ENCODE assay signal across 19 mouse cellular contexts in the genomic region with DNA sequence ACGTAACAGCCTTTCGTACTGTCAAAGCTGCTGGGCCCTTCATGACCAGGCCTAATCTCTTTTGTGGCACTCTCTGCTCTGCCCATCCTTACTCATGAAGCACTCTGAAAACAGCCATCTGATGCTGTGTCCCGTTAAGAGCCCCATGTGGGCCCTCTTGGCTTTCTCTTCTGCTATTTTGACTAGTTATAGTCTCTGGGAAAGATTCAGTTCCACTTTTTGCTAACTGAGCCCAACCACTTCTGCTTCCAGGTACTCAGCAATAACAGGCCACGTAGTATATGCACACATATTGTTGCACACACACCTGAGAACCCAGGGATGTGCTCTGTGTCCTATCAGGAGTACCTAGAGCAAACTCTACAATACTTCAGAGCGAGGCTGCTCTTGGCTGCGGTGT. TPM values are rescaled to one million over a fixed set of nuclear protein-coding genes. Genes with fewer than 3 reads are reported as not detected.
DNase-seq lines count a peak whose midpoint lies in the region; ATAC-seq and TF ChIP-seq lines count a peak whose summit lies in the region.
"Had no signal": no experiment of that assay in that cellular context is flagged by ENCODE, and none has a peak within 500 bp of the region (broad histone marks: within the 10 kb centered on the region; RNA-seq: fewer than 3 reads in every experiment).

No protein-coding gene starts in this region.

- peak overlapping the region; percentile 39; the same call in 1 of the 2 replicates for H3K27ac ChIP-seq in liver, embryonic 16.5 days (ENCODE audit: low read length)
- no peak overlapping the region for H3K27ac ChIP-seq in MEL (ENCODE audit: control insufficient read depth, low read depth, low read length)
- peak overlapping the region; percentile 78 for H3K27ac ChIP-seq in spleen, adult 2 months (ENCODE audit: insufficient read depth, low read length)
- no peak overlapping the region for H3K27ac ChIP-seq in hindbrain, embryonic 14.5 days
- H3K27ac ChIP-seq: embryonic facial prominence, embryonic 13.5 days; heart, embryonic 10.5 days; hindbrain, embryonic 13.5 days; kidney, postnatal 0 days; layer of hippocampus, adult 2 months; left cerebral cortex, adult 2 months; limb, embryonic 12.5 days had no signal

- no peak for TF ChIP-seq EP300 in MEL (IDR thresholded peaks at IDR 0.05; ENCODE audit: low read depth in 1 of 2, low read length in 2 of 2)

- no peak overlapping the region for H3K9ac ChIP-seq in liver, embryonic 16.5 days (ENCODE audit: low read depth, low read length)
- no peak overlapping the region for H3K9ac ChIP-seq in MEL (ENCODE audit: control insufficient read depth, low read depth, low read length, poor library complexity, severe bottlenecking)
- H3K9ac ChIP-seq in hindbrain, embryonic 14.5 days: no peak overlapping the region
- H3K9ac ChIP-seq: hindbrain, embryonic 13.5 days; limb, embryonic 12.5 days had no signal

- no peaks in the 10 kb centered on the region for H3K9me3 ChIP-seq in liver, embryonic 16.5 days (replicated peaks; ENCODE audit: control insufficient read depth, low read length)
- H3K9me3 ChIP-seq in MEL (replicated peaks; ENCODE audit: insufficient read depth, low read length): no peaks in the 10 kb centered on the region
- H3K9me3 ChIP-seq in hindbrain, embryonic 14.5 days (ENCODE audit: control insufficient read depth, low read length): no peaks in the 10 kb centered on the region
- H3K9me3 ChIP-seq: embryonic facial prominence, embryonic 13.5 days; heart, embryonic 10.5 days; hindbrain, embryonic 13.5 days; limb, embryonic 12.5 days had no signal

- TF ChIP-seq CTCF in MEL (IDR thresholded peaks at IDR 0.05 in 2 of 3, conservative IDR thresholded peaks at IDR 0.05 in 1 of 3; ENCODE audit: control insufficient read depth in 1 of 3, insufficient read depth in 1 of 3, low read depth in 2 of 3, low read length in 3 of 3, poor library complexity in 1 of 3, severe bottlenecking in 1 of 3): no peak
- TF ChIP-seq CTCF in spleen, adult 2 months (IDR thresholded peaks at IDR 0.05; ENCODE audit: extremely low read depth, insufficient read depth, insufficient read length, insufficient replicate concordance): no peak

- no peak overlapping the region for H3K4me2 ChIP-seq in liver, embryonic 16.5 days (ENCODE audit: low read depth, low read length)
- H3K4me2 ChIP-seq in hindbrain, embryonic 14.5 days (replicated peaks): no peak overlapping the region
- H3K4me2 ChIP-seq: embryonic facial prominence, embryonic 13.5 days; hindbrain, embryonic 13.5 days; limb, embryonic 12.5 days; midbrain, embryonic 11.5 days had no signal

- H3K36me3 ChIP-seq in liver, embryonic 16.5 days (ENCODE audit: control insufficient read depth, insufficient read depth): peaks cover 3% of the 10 kb centered on the region; the same call in 1 of the 2 replicates
- peaks cover 0 to 4% of the 10 kb centered on the region in 2 experiments; a peak in 3 of 4 replicates for H3K36me3 ChIP-seq in MEL (ENCODE audit: control insufficient read depth in 1 of 2, insufficient read depth in 2 of 2, low read length in 2 of 2)
- peaks cover 16% of the 10 kb centered on the region for H3K36me3 ChIP-seq in spleen, adult 2 months (ENCODE audit: control insufficient read depth, insufficient read depth, low read length)
- peaks cover 69% of the 10 kb centered on the region for H3K36me3 ChIP-seq in hindbrain, embryonic 14.5 days (replicated peaks; ENCODE audit: control insufficient read depth, insufficient read depth)

- no peak for TF ChIP-seq RAD21 in MEL (IDR thresholded peaks at IDR 0.05; ENCODE audit: low read depth, low read length)

- ATAC-seq in liver, embryonic 16.5 days (ENCODE audit: low read depth): no peak
- peak; percentile 62 to 68 for ATAC-seq in hematopoietic stem cell, adult 5-6 weeks (replicated peaks in 1 of 2; ENCODE audit: insufficient read depth in 1 of 2, low FRiP score in 2 of 2, low TSS enrichment in 1 of 2, low read depth in 1 of 2, poor library complexity in 2 of 2, severe bottlenecking in 2 of 2)
- no peak for ATAC-seq in hindbrain, embryonic 14.5 days (ENCODE audit: low FRiP score)

- TF ChIP-seq POLR2A in MEL (IDR thresholded peaks at IDR 0.05; ENCODE audit: control insufficient read depth in 1 of 2, insufficient read depth in 1 of 2, low read depth in 1 of 2, low read length in 2 of 2, poor library complexity in 1 of 2): 0 out of 4 replicates have a peak, but pooled peaks of 1 of the 2 experiments have one; percentile 22
- TF ChIP-seq POLR2A in spleen, adult 2 months (IDR thresholded peaks at IDR 0.05; ENCODE audit: low read depth, low read length): peak; percentile 7; the same call in 1 of the 2 replicates

- 67% methylated on average over 6 of the region's 6 CpGs for WGBS in liver, embryonic 16.5 days (ENCODE audit: insufficient replicate concordance)
- WGBS in spleen, adult 2 months: 45% methylated on average over 6 of the region's 6 CpGs
- 98% methylated on average over 6 of the region's 6 CpGs for WGBS in hindbrain, embryonic 14.5 days

- no peak overlapping the region for H3K4me3 ChIP-seq in liver, embryonic 16.5 days (ENCODE audit: low read depth, low read length)
- no peak overlapping the region for H3K4me3 ChIP-seq in MEL (ENCODE audit: control insufficient read depth in 1 of 2, insufficient read depth in 1 of 2, low read depth in 2 of 2, low read length in 2 of 2)
- no peak overlapping the region for H3K4me3 ChIP-seq in spleen, adult 2 months (ENCODE audit: extremely low read depth, insufficient read depth, insufficient read length)
- no peak overlapping the region for H3K4me3 ChIP-seq in hindbrain, embryonic 14.5 days (replicated peaks; ENCODE audit: low read length)
- H3K4me3 ChIP-seq: embryonic facial prominence, embryonic 13.5 days; heart, embryonic 10.5 days; hindbrain, embryonic 13.5 days; layer of hippocampus, adult 2 months; left cerebral cortex, adult 2 months; limb, embryonic 12.5 days had no signal

- no peaks in the 10 kb centered on the region; the same call in none of the 2 replicates for H3K4me1 ChIP-seq in liver, embryonic 16.5 days (ENCODE audit: control insufficient read depth, low read depth, low read length)
- H3K4me1 ChIP-seq in MEL (ENCODE audit: control insufficient read depth in 1 of 2, insufficient read depth in 2 of 2, low read length in 2 of 2): peaks cover 0 to 4% of the 10 kb centered on the region in 2 experiments; a peak in 1 of 4 replicates
- peaks cover 12% of the 10 kb centered on the region; the same call in 1 of the 2 replicates for H3K4me1 ChIP-seq in spleen, adult 2 months (ENCODE audit: control insufficient read depth, insufficient read depth, insufficient read length)
- H3K4me1 ChIP-seq in hindbrain, embryonic 14.5 days (replicated peaks; ENCODE audit: control insufficient read depth, insufficient read depth, low read length): no peaks in the 10 kb centered on the region
- H3K4me1 ChIP-seq: embryonic facial prominence, embryonic 13.5 days; heart, embryonic 10.5 days; hindbrain, embryonic 13.5 days; limb, embryonic 12.5 days had no signal

- no peaks in the 10 kb centered on the region for H3K79me2 ChIP-seq in MEL (ENCODE audit: control insufficient read depth, insufficient read depth, low read length, poor library complexity)

- DNase-seq in liver (no peak), MEL (ENCODE audit: low read depth, low spot score) (peak; percentile 38)
- peak; percentile 52 to 79 for DNase-seq in spleen, adult 2 months (ENCODE audit: low read depth in 1 of 2, low spot score in 2 of 2)
- DNase-seq in testis, postnatal 10 days (ENCODE audit: low spot score): no peak
- DNase-seq in hindbrain, embryonic 14.5 days (ENCODE audit: low spot score): no peak
- DNase-seq: adrenal gland, postnatal 14 days; cerebellum, adult 2 months; heart, postnatal 10 days; kidney, adult 11 months had no signal

- no peaks in the 10 kb centered on the region for H3K27me3 ChIP-seq in liver, embryonic 16.5 days (ENCODE audit: control insufficient read depth, insufficient read depth, low read depth, low read length)
- no peaks in the 10 kb centered on the region for H3K27me3 ChIP-seq in MEL (ENCODE audit: control insufficient read depth in 1 of 2, insufficient read depth in 2 of 2, low read length in 2 of 2)
- H3K27me3 ChIP-seq in spleen, adult 2 months (ENCODE audit: control insufficient read depth, insufficient read depth, low read length): no peaks in the 10 kb centered on the region
- no peaks in the 10 kb centered on the region for H3K27me3 ChIP-seq in hindbrain, embryonic 14.5 days (ENCODE audit: control insufficient read depth, insufficient read depth, low read length)
- H3K27me3 ChIP-seq: embryonic facial prominence, embryonic 13.5 days; hindbrain, embryonic 13.5 days; limb, embryonic 12.5 days had no signal

TF ChIP-seq in MEL, 35 proteins besides CTCF, POLR2A, EP300 and RAD21:
- TF ChIP-seq TCF12 (IDR thresholded peaks at IDR 0.05; ENCODE audit: low read depth, low read length) (no peak), POLR2AphosphoS2 (IDR thresholded peaks at IDR 0.05; ENCODE audit: low read length) (no peak), ZC3H11A (IDR thresholded peaks at IDR 0.05; ENCODE audit: low read depth, low read length) (no peak), HCFC1 (IDR thresholded peaks at IDR 0.05; ENCODE audit: low read depth, low read length) (no peak)

RNA-seq across cellular contexts. Expression of gene Coq2, which starts 11.9 kb away (rescaled TPM):
- 19.5 and 20.7 TPM in 2 replicates for polyA plus RNA-seq in liver, embryonic 16.5 days (2015; fragmentation: Nextera tagmentation; extraction: Ambion mirVana)
- total RNA-seq in MEL (2012; rRNA removed): 30.9 and 35.4 TPM in 2 replicates
- polyA plus RNA-seq in MEL (2012; ENCODE audit: insufficient read depth in 1 of 2, insufficient read length in 2 of 2, low read depth in 1 of 2, low replicate concordance in 2 of 2, missing spikeins in 1 of 2): 10 to 100 TPM in 1 of 2 experiments, not detected in 1; 56.1 TPM
- 46.2 and 51.4 TPM in 2 replicates for total RNA-seq in hematopoietic stem cell, adult 5-6 weeks (2017)
- polyA plus RNA-seq in spleen, adult 2 months (2012; rRNA removed): 43.1 and 84.8 TPM in 2 replicates
- polyA plus RNA-seq in hindbrain, embryonic 14.5 days (2014; fragmentation: Nextera tagmentation; extraction: Ambion mirVana): 58.3 and 63.4 TPM in 2 replicates

RNA-seq across cellular contexts. Expression of gene Hpse, which starts 56.5 kb away (rescaled TPM):
- polyA plus RNA-seq in liver, embryonic 16.5 days (2015; fragmentation: Nextera tagmentation; extraction: Ambion mirVana): 1.8 and 2.2 TPM in 2 replicates
- not detected in 2 replicates for total RNA-seq in MEL (2012; rRNA removed)
- polyA plus RNA-seq in MEL (2012; ENCODE audit: insufficient read depth in 1 of 2, insufficient read length in 2 of 2, low read depth in 1 of 2, low replicate concordance in 2 of 2, missing spikeins in 1 of 2): under 1 TPM in 1 of 2 experiments, not detected in 1; 0.03 TPM
- 7.1 and 7.9 TPM in 2 replicates for total RNA-seq in hematopoietic stem cell, adult 5-6 weeks (2017)
- polyA plus RNA-seq in spleen, adult 2 months (2012; rRNA removed): 7.3 and 22.2 TPM in 2 replicates
- 0.41 and 0.65 TPM in 2 replicates for polyA plus RNA-seq in hindbrain, embryonic 14.5 days (2014; fragmentation: Nextera tagmentation; extraction: Ambion mirVana)

Comparison
In these comparisons a context has a peak if more than half of its experiments do, and no peak if none do; other contexts are left out.
1. ATAC-seq: peak in hematopoietic stem cell, adult 5-6 weeks (2 of 2); none in liver, embryonic 16.5 days (single experiment) and hindbrain, embryonic 14.5 days (single experiment).
2. H3K27ac ChIP-seq: peak in liver, embryonic 16.5 days (single experiment) and spleen, adult 2 months (single experiment); none in MEL (single experiment) and hindbrain, embryonic 14.5 days (single experiment).
3. DNase-seq: peak in MEL (single experiment) and spleen, adult 2 months (2 of 2); none in liver (single experiment), testis, postnatal 10 days (single experiment) and hindbrain, embryonic 14.5 days (single experiment).